Mouse (Mus musculus) kidney, embryonic 15.5 days (tissue): Measurements from ENCODE around the gene Des. TPM values are rescaled to one million over a fixed set of nuclear protein-coding genes. Genes with fewer than 3 reads are reported as not detected.

ENCODE experiments used
- ATAC-seq: fragments of 200-750 bp; cut with Nextera tagmentation; replicated peaks from 2 replicates; pipeline ENCODE4 v1.8.0; 2017; ENCODE audit warnings: moderate TSS enrichment; ENCODE audit not compliant: low FRiP score
- H3K27ac ChIP-seq: fragments of 300-500 bp; sonication (generic); 2 replicates; pipeline ENCODE4 v1.5.1; 2015; ENCODE audit warnings: mild to moderate bottlenecking, inconsistent platforms
- H3K27me3 ChIP-seq: fragments of 300-500 bp; sonication (generic); 2 replicates; pipeline ENCODE4 v1.6.1; 2015; ENCODE audit warnings: inconsistent platforms
- H3K36me3 ChIP-seq: fragments of 300-500 bp; sonication (generic); 2 replicates; pipeline ENCODE4 v1.6.1; 2015; ENCODE audit warnings: inconsistent platforms
- H3K4me1 ChIP-seq: fragments of 300-500 bp; sonication (generic); 2 replicates; pipeline ENCODE4 v1.6.1; 2015; ENCODE audit warnings: inconsistent platforms
- H3K4me2 ChIP-seq: fragments of 300-500 bp; sonication (generic); 2 replicates; pipeline ENCODE4 v1.6.1; 2015; ENCODE audit warnings: moderate library complexity, mild to moderate bottlenecking, inconsistent platforms
- H3K4me3 ChIP-seq: fragments of 300-500 bp; sonication (generic); replicated peaks from 2 replicates; pipeline ENCODE4 v1.5.1; 2015; ENCODE audit warnings: mild to moderate bottlenecking, inconsistent platforms
- H3K9ac ChIP-seq: fragments of 300-500 bp; sonication (generic); 2 replicates; pipeline ENCODE4 v1.6.1; 2015; ENCODE audit warnings: mild to moderate bottlenecking, inconsistent platforms
- H3K9me3 ChIP-seq: fragments of 300-500 bp; sonication (generic); replicated peaks from 2 replicates; pipeline ENCODE4 v1.6.1; 2016; ENCODE audit warnings: inconsistent platforms
- WGBS: fragments of 180-500 bp; shearing (Covaris S2); methylation state at CpG from one replicate; pipeline ENCODE4 v1.1.7; 2015; ENCODE audit warnings: mixed read lengths; 5-methylcytosine and 5-hydroxymethylcytosine counted together
- polyA plus RNA-seq: library from polyadenylated mRNA; unstranded; fragments of >200 nt; fragmentation: Nextera tagmentation; extraction: Ambion mirVana; gene quantifications from 2 replicates; pipeline ENCODE4 v1.2.1, GENCODE M21; 2015

Gene Des
- polyA plus RNA-seq, 1 experiment from 2014 or later, result 53.5 TPM

- Histone ChIP-seq H3K27ac (no peak overlapping the region), H3K27me3 (peaks cover 53% of the 10 kb centered on the region), H3K36me3 (peaks cover 14% of the 10 kb centered on the region), H3K4me1 (peaks cover 61% of the 10 kb centered on the region), H3K4me2 (peak overlapping the region; percentile 58), H3K9ac (peak overlapping the region; percentile 27; the same call in 1 of the 2 replicates), H3K4me3 (peak overlapping the region; percentile 27), H3K9me3 (no peaks in the 10 kb centered on the region)
- 10% methylated on average over 94 of the region's 94 CpGs for WGBS
- ATAC-seq, result peak; percentile 14; the same call in 1 of the 2 replicates
These were observed 28.1 kb downstream of the Des start for GRCm38 (mm10) chr1:75387929-75388897.

- Histone ChIP-seq H3K4me1 (peaks cover 56% of the 10 kb centered on the region), H3K9ac (0 out of 2 replicates have a peak overlapping the region, but pooled peaks have one; percentile 27), H3K27ac (no peak overlapping the region), H3K27me3 (peaks cover 49% of the 10 kb centered on the region), H3K4me3 (peak overlapping the region; percentile 27), H3K4me2 (peak overlapping the region; percentile 58), H3K36me3 (peaks cover 18% of the 10 kb centered on the region), H3K9me3 (no peaks in the 10 kb centered on the region)
- WGBS, result 37% methylated on average over 23 of the region's 23 CpGs
- no peak for ATAC-seq
These were observed 28.9 kb downstream of the Des start for GRCm38 (mm10) chr1:75388898-75389515.

- 73% methylated on average over 9 of the region's 9 CpGs for WGBS
- ATAC-seq, result no peak
- peaks cover 35% of the 10 kb centered on the region for H3K36me3 ChIP-seq
- no peak overlapping the region for H3K4me3 ChIP-seq
- peaks cover 20% of the 10 kb centered on the region for H3K27me3 ChIP-seq
- no peak overlapping the region for H3K4me2 ChIP-seq
- H3K27ac ChIP-seq, result no peak overlapping the region
- no peaks in the 10 kb centered on the region for H3K9me3 ChIP-seq
- no peak overlapping the region for H3K9ac ChIP-seq
- peaks cover 18% of the 10 kb centered on the region for H3K4me1 ChIP-seq
These were observed 33.0 kb downstream of the Des start for GRCm38 (mm10) chr1:75393139-75393538.

GRCm38 (mm10) chr1:75393846-75394245, 33.7 kb downstream of the Des start:
- H3K4me2 ChIP-seq, result no peak overlapping the region
- H3K9ac ChIP-seq, result no peak overlapping the region
- WGBS, result 93% methylated on average over 3 of the region's 3 CpGs
- H3K27ac ChIP-seq, result no peak overlapping the region
- no peak overlapping the region for H3K4me3 ChIP-seq
- H3K27me3 ChIP-seq, result peaks cover 13% of the 10 kb centered on the region
- ATAC-seq, result no peak
- peaks cover 35% of the 10 kb centered on the region for H3K36me3 ChIP-seq
- H3K9me3 ChIP-seq, result no peaks in the 10 kb centered on the region
- H3K4me1 ChIP-seq, result peaks cover 18% of the 10 kb centered on the region

DNA sequence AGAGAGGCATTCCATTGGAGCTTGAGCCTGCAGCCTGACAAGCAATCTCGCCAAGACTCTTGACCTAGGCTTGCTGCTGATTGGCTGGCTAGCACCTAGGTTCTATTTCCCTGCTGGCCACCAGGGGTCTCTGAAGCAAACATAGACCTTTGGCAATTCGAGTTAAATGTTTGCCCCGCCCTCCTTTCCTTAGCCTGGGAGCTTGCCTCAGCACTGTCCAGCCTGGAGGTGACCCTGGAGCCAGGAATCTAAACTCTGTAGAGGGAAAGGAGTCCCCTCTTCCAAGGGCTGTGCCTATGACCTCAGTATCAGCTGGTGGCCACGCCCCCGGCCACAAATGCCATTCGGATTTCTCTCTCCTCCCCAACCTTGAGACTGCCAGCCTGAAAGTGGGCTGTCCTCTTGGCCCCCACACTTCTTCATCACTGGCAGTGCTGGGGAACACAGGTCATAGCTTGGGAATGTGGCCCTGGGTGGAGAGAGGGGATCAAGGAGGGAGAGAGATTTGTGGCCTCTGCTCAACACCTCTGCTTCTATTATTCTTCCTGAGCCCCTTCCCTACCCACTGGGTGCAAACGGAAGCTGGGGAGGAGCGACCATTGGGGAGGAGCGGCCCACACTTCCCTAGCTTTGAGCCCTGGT, 38.8 kb downstream of the Des start:
- Histone ChIP-seq H3K9me3 (no peaks in the 10 kb centered on the region), H3K9ac (0 out of 2 replicates have a peak overlapping the region, but pooled peaks have one; percentile 38), H3K4me2 (peak overlapping the region; percentile 62), H3K27ac (peak overlapping the region; percentile 93), H3K4me1 (peaks cover 33% of the 10 kb centered on the region), H3K27me3 (no peaks in the 10 kb centered on the region), H3K36me3 (peaks cover 48% of the 10 kb centered on the region), H3K4me3 (no peak overlapping the region)
- ATAC-seq, result peak; percentile 73
- 7% methylated on average over 9 of the region's 9 CpGs for WGBS

DNA sequence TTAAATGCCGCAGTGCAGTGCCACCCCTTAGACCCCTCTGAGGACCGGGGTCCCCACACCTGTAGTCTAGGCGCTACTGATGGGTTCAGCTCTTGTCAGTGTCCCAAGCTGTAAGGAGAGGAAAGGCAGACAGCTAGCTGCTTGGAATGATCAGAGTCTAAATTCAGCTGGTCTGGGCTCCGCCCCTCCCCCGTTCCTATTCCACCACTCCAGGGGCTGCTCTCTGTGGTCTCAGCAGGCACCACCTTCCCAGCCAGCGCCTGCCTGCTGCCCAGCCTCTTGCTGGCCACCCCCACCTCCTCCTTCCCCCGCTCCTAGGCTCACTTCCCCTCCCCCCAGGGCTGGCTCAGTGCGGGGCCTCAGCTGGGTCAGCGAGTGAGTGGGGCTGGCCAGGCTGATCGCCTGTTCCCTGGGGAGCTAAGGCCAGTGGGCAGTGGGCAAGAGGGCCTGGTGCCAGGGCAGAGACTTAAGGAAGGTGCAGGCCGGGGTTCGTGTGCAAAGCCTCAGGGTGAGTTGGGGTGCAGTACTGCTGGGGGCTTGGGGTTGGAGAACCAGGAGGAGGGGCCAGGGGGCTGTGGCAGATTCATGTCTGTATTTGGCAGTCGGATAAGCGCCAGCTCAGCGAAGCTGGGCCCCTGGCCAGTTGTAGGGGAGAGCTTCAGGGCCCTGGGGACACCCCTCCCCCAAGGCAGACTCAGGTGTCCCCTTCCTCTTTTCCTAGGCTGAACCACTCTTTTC, 39.8 kb downstream of the Des start:
- Histone ChIP-seq H3K27me3 (no peaks in the 10 kb centered on the region), H3K4me2 (peak overlapping the region; percentile 62), H3K36me3 (peaks cover 56% of the 10 kb centered on the region), H3K9me3 (no peaks in the 10 kb centered on the region), H3K4me3 (peak overlapping the region; percentile 35), H3K4me1 (peaks cover 33% of the 10 kb centered on the region), H3K9ac (peak overlapping the region; percentile 38), H3K27ac (peak overlapping the region; percentile 93)
- peak; percentile 90 for ATAC-seq
- 10% methylated on average over 15 of the region's 15 CpGs for WGBS

- peaks cover 63% of the 10 kb centered on the region for H3K36me3 ChIP-seq
- peak overlapping the region; percentile 38 for H3K9ac ChIP-seq
- peak overlapping the region; percentile 93 for H3K27ac ChIP-seq
- peak overlapping the region; percentile 62 for H3K4me2 ChIP-seq
- peak; percentile 17 for ATAC-seq
- H3K27me3 ChIP-seq, result no peaks in the 10 kb centered on the region
- WGBS, result 41% methylated on average over 6 of the region's 6 CpGs
- peaks cover 33% of the 10 kb centered on the region for H3K4me1 ChIP-seq
- H3K4me3 ChIP-seq, result peak overlapping the region; percentile 35
- H3K9me3 ChIP-seq, result no peaks in the 10 kb centered on the region
These were observed 40.5 kb downstream of the Des start for GRCm38 (mm10) chr1:75400493-75401115.

DNA sequence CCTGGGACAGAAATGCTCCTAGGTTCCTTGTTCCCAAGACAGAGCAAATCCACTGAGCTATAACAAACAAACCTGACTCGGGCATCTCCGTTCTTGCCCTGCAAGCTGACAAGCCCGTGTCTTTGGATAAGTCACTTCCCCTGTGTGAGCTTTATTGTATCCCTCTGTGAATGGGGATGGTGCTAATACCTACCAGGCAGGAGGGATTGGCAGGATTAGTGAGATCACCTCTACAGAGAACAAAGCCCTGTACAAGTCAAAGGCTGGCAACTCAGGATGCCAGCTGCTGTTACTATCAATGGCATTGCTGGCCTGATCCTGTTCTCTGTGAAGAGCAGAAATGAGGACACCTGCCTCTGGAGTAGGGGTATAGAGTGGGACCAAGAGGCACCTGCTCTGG, 45.4 kb downstream of the Des start:
- H3K4me1 ChIP-seq, result peaks cover 8% of the 10 kb centered on the region
- peaks cover 77% of the 10 kb centered on the region for H3K36me3 ChIP-seq
- no peaks in the 10 kb centered on the region for H3K27me3 ChIP-seq
- WGBS, result 93% methylated on average over 3 of the region's 3 CpGs
- no peak overlapping the region for H3K4me3 ChIP-seq
- ATAC-seq, result no peak
- H3K9ac ChIP-seq, result no peak overlapping the region
- H3K4me2 ChIP-seq, result no peak overlapping the region
- no peaks in the 10 kb centered on the region for H3K9me3 ChIP-seq
- no peak overlapping the region for H3K27ac ChIP-seq

- H3K27me3 ChIP-seq, result no peaks in the 10 kb centered on the region
- no peak for ATAC-seq
- H3K36me3 ChIP-seq, result peaks cover 74% of the 10 kb centered on the region
- WGBS, result 93% methylated on average over 15 of the region's 15 CpGs
- peaks cover 1% of the 10 kb centered on the region; the same call in 1 of the 2 replicates for H3K4me1 ChIP-seq
- no peak overlapping the region for H3K27ac ChIP-seq
- no peaks in the 10 kb centered on the region for H3K9me3 ChIP-seq
- no peak overlapping the region for H3K4me2 ChIP-seq
- H3K9ac ChIP-seq, result no peak overlapping the region
- H3K4me3 ChIP-seq, result no peak overlapping the region
These were observed 46.0 kb downstream of the Des start for GRCm38 (mm10) chr1:75406173-75406572.

- Histone ChIP-seq H3K27ac (no peak overlapping the region), H3K4me1 (no peaks in the 10 kb centered on the region), H3K9me3 (no peaks in the 10 kb centered on the region), H3K27me3 (no peaks in the 10 kb centered on the region), H3K4me3 (no peak overlapping the region), H3K4me2 (no peak overlapping the region), H3K36me3 (peaks cover 65% of the 10 kb centered on the region), H3K9ac (no peak overlapping the region)
- ATAC-seq, result no peak
- WGBS, result 87% methylated on average over 9 of the region's 9 CpGs
These were observed 46.9 kb downstream of the Des start for GRCm38 (mm10) chr1:75407056-75407455.

- no peak for ATAC-seq
- no peak overlapping the region for H3K4me3 ChIP-seq
- peaks cover 54% of the 10 kb centered on the region for H3K36me3 ChIP-seq
- H3K9me3 ChIP-seq, result no peaks in the 10 kb centered on the region
- no peak overlapping the region for H3K27ac ChIP-seq
- H3K4me1 ChIP-seq, result no peaks in the 10 kb centered on the region
- 80% methylated on average over 4 of the region's 4 CpGs for WGBS
- H3K4me2 ChIP-seq, result no peak overlapping the region
- no peak overlapping the region for H3K9ac ChIP-seq
- H3K27me3 ChIP-seq, result no peaks in the 10 kb centered on the region
These were observed 48.1 kb downstream of the Des start for GRCm38 (mm10) chr1:75408210-75408609.
